Mouse (Mus musculus): ENCODE results near the gene Slc25a5. TPM values are rescaled to one million over a fixed set of nuclear protein-coding genes. Genes with fewer than 3 reads are reported as not detected.

Slc25a5 gene
- polyA plus RNA-seq, 1 experiment from 2014 or later = 588 TPM

GRCm38 (mm10) chrX:36819575-36819974 lies 24.1 kb downstream of the Slc25a5 start:
- Histone ChIP-seq H3K36me3 (ENCODE audit: control insufficient read depth, insufficient read depth, low read length) (no peaks in the 10 kb centered on the region), H3K4me2 (ENCODE audit: low read depth, low read length) (no peak overlapping the region), H3K27ac (replicated peaks; ENCODE audit: low read depth, low read length) (no peak overlapping the region), H3K9me3 (ENCODE audit: control insufficient read depth, low read length) (no peaks in the 10 kb centered on the region), H3K27me3 (replicated peaks; ENCODE audit: control insufficient read depth, insufficient read depth, low read length) (no peaks in the 10 kb centered on the region), H3K4me3 (ENCODE audit: low read depth, low read length) (no peak overlapping the region), H3K9ac (ENCODE audit: low read depth, low read length) (no peak overlapping the region), H3K4me1 (ENCODE audit: control insufficient read depth, insufficient read depth, low read length) (no peaks in the 10 kb centered on the region)
- WGBS = 63% methylated on average over 4 of the region's 4 CpGs
- ATAC-seq (ENCODE audit: low read depth) = no peak
- no peak for DNase-seq (ENCODE audit: low spot score)

GRCm38 (mm10) chrX:36820201-36820600 lies 24.8 kb downstream of the Slc25a5 start:
- Histone ChIP-seq H3K9ac (ENCODE audit: low read depth, low read length) (no peak overlapping the region), H3K4me3 (ENCODE audit: low read depth, low read length) (no peak overlapping the region), H3K9me3 (ENCODE audit: control insufficient read depth, low read length) (no peaks in the 10 kb centered on the region), H3K4me1 (ENCODE audit: control insufficient read depth, insufficient read depth, low read length) (no peaks in the 10 kb centered on the region), H3K4me2 (ENCODE audit: low read depth, low read length) (no peak overlapping the region), H3K27ac (replicated peaks; ENCODE audit: low read depth, low read length) (no peak overlapping the region), H3K27me3 (replicated peaks; ENCODE audit: control insufficient read depth, insufficient read depth, low read length) (no peaks in the 10 kb centered on the region), H3K36me3 (ENCODE audit: control insufficient read depth, insufficient read depth, low read length) (no peaks in the 10 kb centered on the region)
- ATAC-seq (ENCODE audit: low read depth) (0 out of 2 replicates have a peak, but pooled peaks have one; percentile 23), DNase-seq (ENCODE audit: low spot score) (peak; percentile 41)
- 25% methylated on average over 4 of the region's 4 CpGs for WGBS

GRCm38 (mm10) chrX:36823932-36824711 lies 28.7 kb downstream of the Slc25a5 start:
- Histone ChIP-seq H3K27me3 (replicated peaks; ENCODE audit: control insufficient read depth, insufficient read depth, low read length) (no peaks in the 10 kb centered on the region), H3K27ac (replicated peaks; ENCODE audit: low read depth, low read length) (no peak overlapping the region), H3K4me2 (ENCODE audit: low read depth, low read length) (no peak overlapping the region), H3K4me1 (ENCODE audit: control insufficient read depth, insufficient read depth, low read length) (no peaks in the 10 kb centered on the region), H3K9ac (ENCODE audit: low read depth, low read length) (no peak overlapping the region), H3K9me3 (ENCODE audit: control insufficient read depth, low read length) (no peaks in the 10 kb centered on the region), H3K36me3 (ENCODE audit: control insufficient read depth, insufficient read depth, low read length) (no peaks in the 10 kb centered on the region), H3K4me3 (ENCODE audit: low read depth, low read length) (no peak overlapping the region)
- no peak for DNase-seq (ENCODE audit: low spot score)
- no peak for ATAC-seq (ENCODE audit: low read depth)
- 80% methylated on average over 10 of the region's 10 CpGs for WGBS

- ATAC-seq (ENCODE audit: low read depth) = no peak
- WGBS = 64% methylated on average over 2 of the region's 2 CpGs
- no peaks in the 10 kb centered on the region for H3K27me3 ChIP-seq (replicated peaks; ENCODE audit: control insufficient read depth, insufficient read depth, low read length)
- no peak overlapping the region for H3K27ac ChIP-seq (replicated peaks; ENCODE audit: low read depth, low read length)
- no peaks in the 10 kb centered on the region for H3K9me3 ChIP-seq (ENCODE audit: control insufficient read depth, low read length)
- no peak for DNase-seq (ENCODE audit: low spot score)
- H3K4me3 ChIP-seq (ENCODE audit: low read depth, low read length) = no peak overlapping the region
- H3K4me2 ChIP-seq (ENCODE audit: low read depth, low read length) = no peak overlapping the region
- no peaks in the 10 kb centered on the region for H3K36me3 ChIP-seq (ENCODE audit: control insufficient read depth, insufficient read depth, low read length)
- H3K9ac ChIP-seq (ENCODE audit: low read depth, low read length) = no peak overlapping the region
- H3K4me1 ChIP-seq (ENCODE audit: control insufficient read depth, insufficient read depth, low read length) = no peaks in the 10 kb centered on the region
Measured at GRCm38 (mm10) chrX:36825032-36825431, 29.6 kb downstream of the Slc25a5 start.

- Histone ChIP-seq H3K4me1 (ENCODE audit: control insufficient read depth, insufficient read depth, low read length) (no peaks in the 10 kb centered on the region), H3K27me3 (replicated peaks; ENCODE audit: control insufficient read depth, insufficient read depth, low read length) (no peaks in the 10 kb centered on the region), H3K9me3 (ENCODE audit: control insufficient read depth, low read length) (no peaks in the 10 kb centered on the region), H3K36me3 (ENCODE audit: control insufficient read depth, insufficient read depth, low read length) (no peaks in the 10 kb centered on the region), H3K4me2 (ENCODE audit: low read depth, low read length) (no peak overlapping the region), H3K9ac (ENCODE audit: low read depth, low read length) (no peak overlapping the region), H3K4me3 (ENCODE audit: low read depth, low read length) (no peak overlapping the region), H3K27ac (replicated peaks; ENCODE audit: low read depth, low read length) (no peak overlapping the region)
- DNase-seq (ENCODE audit: low spot score) (no peak), ATAC-seq (ENCODE audit: low read depth) (no peak)
- 93% methylated on average over 5 of the region's 5 CpGs for WGBS
Measured at GRCm38 (mm10) chrX:36826873-36827272, 31.4 kb downstream of the Slc25a5 start.

- Histone ChIP-seq H3K4me2 (ENCODE audit: low read depth, low read length) (no peak overlapping the region), H3K4me3 (ENCODE audit: low read depth, low read length) (no peak overlapping the region), H3K27me3 (replicated peaks; ENCODE audit: control insufficient read depth, insufficient read depth, low read length) (no peaks in the 10 kb centered on the region), H3K9ac (ENCODE audit: low read depth, low read length) (no peak overlapping the region), H3K27ac (replicated peaks; ENCODE audit: low read depth, low read length) (no peak overlapping the region), H3K36me3 (ENCODE audit: control insufficient read depth, insufficient read depth, low read length) (no peaks in the 10 kb centered on the region), H3K4me1 (ENCODE audit: control insufficient read depth, insufficient read depth, low read length) (no peaks in the 10 kb centered on the region), H3K9me3 (ENCODE audit: control insufficient read depth, low read length) (no peaks in the 10 kb centered on the region)
- ATAC-seq (ENCODE audit: low read depth) (0 out of 2 replicates have a peak, but pooled peaks have one; percentile 50), DNase-seq (ENCODE audit: low spot score) (peak; percentile 68)
- WGBS = 40% methylated on average over 5 of the region's 5 CpGs
Measured at GRCm38 (mm10) chrX:36830271-36830670, 34.8 kb downstream of the Slc25a5 start.

GRCm38 (mm10) chrX:36831632-36832031 lies 36.2 kb downstream of the Slc25a5 start:
- no peak overlapping the region for H3K4me2 ChIP-seq (ENCODE audit: low read depth, low read length)
- no peak overlapping the region for H3K27ac ChIP-seq (replicated peaks; ENCODE audit: low read depth, low read length)
- no peaks in the 10 kb centered on the region for H3K36me3 ChIP-seq (ENCODE audit: control insufficient read depth, insufficient read depth, low read length)
- DNase-seq (ENCODE audit: low spot score) (peak; percentile 23), ATAC-seq (ENCODE audit: low read depth) (no peak)
- no peak overlapping the region for H3K9ac ChIP-seq (ENCODE audit: low read depth, low read length)
- no peak overlapping the region for H3K4me3 ChIP-seq (ENCODE audit: low read depth, low read length)
- WGBS = 62% methylated on average over 4 of the region's 4 CpGs
- H3K27me3 ChIP-seq (replicated peaks; ENCODE audit: control insufficient read depth, insufficient read depth, low read length) = no peaks in the 10 kb centered on the region
- no peaks in the 10 kb centered on the region for H3K4me1 ChIP-seq (ENCODE audit: control insufficient read depth, insufficient read depth, low read length)
- no peaks in the 10 kb centered on the region for H3K9me3 ChIP-seq (ENCODE audit: control insufficient read depth, low read length)

- Histone ChIP-seq H3K36me3 (ENCODE audit: control insufficient read depth, insufficient read depth, low read length) (no peaks in the 10 kb centered on the region), H3K27ac (replicated peaks; ENCODE audit: low read depth, low read length) (peak overlapping the region; percentile 39), H3K27me3 (replicated peaks; ENCODE audit: control insufficient read depth, insufficient read depth, low read length) (no peaks in the 10 kb centered on the region), H3K4me2 (ENCODE audit: low read depth, low read length) (peak overlapping the region; percentile 50), H3K4me1 (ENCODE audit: control insufficient read depth, insufficient read depth, low read length) (no peaks in the 10 kb centered on the region), H3K4me3 (ENCODE audit: low read depth, low read length) (peak overlapping the region; percentile 28), H3K9ac (ENCODE audit: low read depth, low read length) (peak overlapping the region; percentile 51), H3K9me3 (ENCODE audit: control insufficient read depth, low read length) (no peaks in the 10 kb centered on the region)
- DNase-seq (ENCODE audit: low spot score) (peak; percentile 56), ATAC-seq (ENCODE audit: low read depth) (peak; percentile 47; the same call in 1 of the 2 replicates)
- WGBS = 28% methylated on average over 19 of the region's 19 CpGs
Measured at GRCm38 (mm10) chrX:36833397-36834084, 38.1 kb downstream of the Slc25a5 start.

Measured in embryonic facial prominence, embryonic 14.5 days (tissue).